Mouse (Mus musculus) A20 (cell line): Measurements from ENCODE around the gene Ppp1r12c.
"Not testable (repeated sequence)": the region's sequence is repeated elsewhere in the genome, so short reads cannot be mapped to it uniquely, and the experiment has no call there.

Experiments used
- DNase-seq: peaks from one replicate; pipeline ENCODE4 v3.0.0-alpha.2; 2011; ENCODE audit warnings: low read depth, low spot score

Ppp1r12c gene

DNA sequence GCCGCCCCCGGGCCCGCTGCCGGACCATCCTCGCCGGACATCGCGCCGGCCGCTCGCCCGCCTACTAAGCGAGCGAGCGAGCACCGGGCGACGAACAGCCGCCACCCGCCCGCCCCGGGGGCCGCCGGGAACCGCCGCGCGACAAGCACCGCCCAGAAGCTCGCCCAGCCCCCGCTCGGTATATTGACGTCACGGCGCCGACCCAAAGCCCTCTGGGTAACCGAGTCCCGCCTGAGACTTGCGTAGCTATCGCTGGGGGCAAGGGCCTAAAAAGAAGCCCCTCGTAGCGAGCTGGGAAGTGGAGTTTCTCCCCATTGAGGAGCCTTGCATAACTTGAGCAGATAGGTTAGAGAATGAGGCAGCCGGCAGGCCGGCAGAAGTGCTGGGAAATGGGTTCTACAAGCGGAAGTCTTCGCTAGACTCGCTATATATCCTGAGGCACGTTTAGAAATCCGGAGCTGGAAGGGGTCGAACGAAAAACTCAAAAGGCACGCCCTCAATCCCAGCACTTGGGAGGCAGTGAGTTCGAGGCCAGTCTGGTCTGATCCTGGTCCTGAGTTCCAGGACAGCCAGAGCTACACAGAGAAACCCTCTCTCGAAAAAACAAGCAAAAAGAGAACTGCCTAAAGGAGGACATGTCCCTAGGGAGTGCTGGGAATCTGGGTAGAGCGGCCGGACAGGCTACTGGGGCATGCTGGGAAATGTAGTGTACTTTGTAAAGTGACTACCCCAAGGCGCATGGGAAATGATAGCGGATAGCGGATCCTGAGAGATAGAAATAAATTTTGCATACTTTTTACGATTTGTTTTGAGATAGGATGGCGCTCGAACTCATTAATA is at the start of gene Ppp1r12c:
Gene Ppp1r12c, minus strand, starts transcription at position 123 of the 840 bp plus-strand sequence.
- peak; percentile 96 for DNase-seq

DNA sequence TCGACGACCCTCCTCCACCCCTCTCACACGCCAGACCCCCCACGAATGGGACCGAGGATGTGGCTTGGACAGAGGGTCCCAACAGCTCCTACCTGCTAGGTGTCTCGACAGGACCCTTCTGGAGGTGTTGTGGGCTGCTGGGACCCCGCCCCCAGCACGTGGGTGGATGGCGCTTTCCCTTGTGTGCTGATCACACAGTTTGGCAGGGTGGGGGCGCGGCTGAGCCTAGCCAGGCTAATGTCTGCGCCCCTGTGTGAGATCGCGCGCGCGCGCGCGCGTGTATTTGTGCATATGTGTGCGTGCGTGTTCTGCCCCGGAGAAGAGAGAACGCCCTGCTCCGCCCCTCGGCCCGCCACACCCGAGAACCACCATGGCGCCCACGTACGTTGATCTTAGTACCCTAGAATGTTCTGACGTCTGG is 45.8 kb upstream of the Ppp1r12c start, which contains the start of gene Syt5:
Gene Syt5, minus strand, starts transcription at position 321 of the 421 bp plus-strand sequence.
- no peak for DNase-seq

DNA sequence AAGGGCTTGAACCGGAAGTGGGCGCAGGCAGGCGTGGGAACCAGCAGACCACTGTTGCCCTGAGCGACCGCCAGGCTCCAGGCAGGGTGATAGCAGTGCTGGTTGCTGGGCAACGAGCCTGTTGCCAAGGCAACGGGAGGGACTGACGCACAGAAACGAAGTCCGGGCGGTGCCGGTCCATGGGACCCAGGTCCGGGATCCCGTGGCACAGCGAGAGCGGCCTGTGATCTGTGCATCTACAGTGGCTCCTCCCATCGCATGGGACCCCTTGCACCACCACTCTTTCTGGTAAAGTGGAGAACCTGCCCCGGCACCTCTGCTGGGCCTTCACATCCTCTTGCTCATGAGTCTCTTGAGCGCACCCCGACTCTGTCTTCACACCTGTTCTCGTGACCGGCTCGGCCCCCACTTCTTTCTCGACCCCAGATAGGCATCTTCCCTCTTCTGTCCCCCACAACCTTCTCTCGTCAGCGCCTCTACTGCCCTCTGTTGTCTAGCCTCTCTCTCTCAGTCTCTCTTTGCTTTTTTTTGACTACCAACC is 45.2 kb upstream of the Ppp1r12c start:
- no peak for DNase-seq

DNA sequence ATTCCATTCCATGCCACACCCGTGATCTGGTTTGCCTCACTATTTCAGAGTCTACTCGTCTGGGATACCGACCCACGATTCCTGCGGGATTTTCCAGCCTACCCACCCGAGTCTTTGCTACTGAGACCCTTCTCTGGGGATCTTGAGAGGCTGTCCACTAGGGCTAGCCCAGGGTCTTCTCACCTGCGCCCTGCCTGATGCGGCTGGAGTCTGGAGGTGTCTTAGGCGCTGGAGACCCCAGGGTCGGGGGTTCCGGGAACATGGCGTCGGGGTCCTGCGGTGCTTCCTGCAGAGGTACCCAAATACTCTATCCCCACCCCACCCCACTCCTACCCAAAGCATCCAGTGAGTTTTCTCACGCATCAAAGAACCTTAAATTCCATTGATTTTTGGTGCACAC is 44.6 kb upstream of the Ppp1r12c start:
- DNase-seq = no peak

DNA sequence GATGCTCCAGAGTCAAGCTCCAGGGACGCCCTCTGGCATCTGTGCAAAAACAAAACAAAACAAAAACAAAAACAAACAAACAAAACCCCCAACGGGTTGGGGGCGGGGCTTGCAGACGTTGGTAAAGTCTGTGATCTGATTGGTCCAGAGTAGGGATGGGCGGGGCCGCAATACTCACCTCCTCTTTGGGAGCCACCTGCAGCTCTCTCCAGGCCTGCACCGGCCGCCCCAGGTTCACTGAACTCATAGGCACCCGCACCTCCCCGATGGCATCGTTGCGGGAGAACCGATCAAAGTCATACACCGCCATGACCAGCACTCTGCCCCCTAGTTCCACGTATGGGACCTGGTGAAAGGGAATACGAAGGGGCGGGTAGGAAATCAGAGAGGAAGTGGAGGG is 40.5 kb upstream of the Ppp1r12c start:
- peak; percentile 90 for DNase-seq

DNA sequence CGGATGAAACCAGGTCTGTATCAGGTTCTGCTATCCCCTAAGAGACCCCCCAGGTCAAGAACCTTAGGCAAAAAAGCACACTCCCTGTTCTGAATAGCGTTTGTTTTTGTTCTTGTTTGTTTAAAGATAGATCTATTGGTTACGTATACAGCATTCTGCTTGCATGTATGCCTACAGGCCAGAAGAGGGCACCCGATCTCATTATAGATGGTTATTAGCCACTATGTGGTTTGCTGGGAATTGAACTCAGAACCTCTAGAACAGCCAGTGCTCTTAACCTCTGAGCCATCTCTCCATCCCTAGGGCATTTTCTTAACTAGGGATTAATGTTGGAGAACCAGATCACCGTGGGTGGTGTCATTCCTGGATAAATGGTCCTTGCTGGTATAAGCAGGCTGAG is 39.9 kb upstream of the Ppp1r12c start:
- peak; percentile 77 for DNase-seq

DNA sequence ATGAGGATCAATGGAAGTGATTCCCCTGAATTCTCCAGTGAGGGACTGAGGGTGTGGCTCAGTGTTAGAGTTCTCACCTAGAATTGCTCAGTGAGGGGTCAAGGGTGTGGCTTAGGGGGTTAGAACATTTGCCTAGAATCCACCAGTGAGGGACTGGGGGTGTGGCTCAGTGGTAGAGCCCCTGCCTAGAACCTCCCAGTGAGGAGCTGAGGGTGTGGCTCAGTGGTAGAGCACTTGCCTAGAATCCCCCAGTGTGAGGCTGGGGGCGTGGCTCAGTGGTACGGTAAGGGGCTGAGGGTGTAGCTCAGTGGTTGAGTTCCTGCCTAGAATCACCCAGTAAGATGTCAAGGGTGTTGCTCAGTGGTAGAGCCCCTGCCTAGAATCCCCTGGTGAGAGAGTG is 37.5 kb upstream of the Ppp1r12c start:
- no peak for DNase-seq

DNA sequence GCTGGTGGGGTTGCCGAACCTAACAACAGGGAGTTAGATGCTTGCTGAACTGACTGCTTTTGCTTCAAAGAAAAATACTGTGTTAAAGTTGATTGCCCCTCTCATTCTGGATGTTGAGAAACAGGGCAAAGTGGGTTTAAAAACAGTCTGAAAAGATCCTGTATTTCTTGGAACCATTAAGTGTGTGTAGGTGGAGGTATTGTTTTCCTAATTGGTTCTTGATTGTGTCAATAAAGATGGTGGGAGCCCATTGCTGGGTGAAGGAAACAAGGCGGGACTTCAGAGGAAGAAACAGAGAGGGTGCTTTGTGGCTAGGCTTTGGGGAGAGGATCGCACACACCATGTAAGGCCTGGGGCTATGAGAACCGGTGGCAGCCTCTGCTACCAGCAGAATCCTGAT is 35.7 kb upstream of the Ppp1r12c start:
- DNase-seq = no peak

DNA sequence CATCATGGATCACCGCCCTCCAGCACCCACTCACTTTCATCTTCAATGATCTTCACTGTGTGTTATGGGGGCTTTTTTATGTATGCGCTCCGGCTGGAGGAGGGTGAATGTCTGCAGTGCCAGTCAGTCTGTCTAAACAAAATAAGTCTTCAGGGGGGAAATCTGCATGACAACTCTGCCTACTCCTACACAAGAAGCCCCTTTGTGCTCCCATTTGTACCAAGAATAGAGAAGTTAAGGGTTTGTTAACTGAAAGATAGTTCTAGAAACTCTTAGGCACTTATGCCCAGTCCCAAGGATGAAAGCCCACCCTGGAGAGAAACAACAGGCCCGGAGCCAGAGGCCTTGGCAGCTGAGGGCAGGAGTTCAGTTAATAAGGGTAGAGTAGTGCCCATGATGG is 34.9 kb upstream of the Ppp1r12c start:
- no peak for DNase-seq

DNA sequence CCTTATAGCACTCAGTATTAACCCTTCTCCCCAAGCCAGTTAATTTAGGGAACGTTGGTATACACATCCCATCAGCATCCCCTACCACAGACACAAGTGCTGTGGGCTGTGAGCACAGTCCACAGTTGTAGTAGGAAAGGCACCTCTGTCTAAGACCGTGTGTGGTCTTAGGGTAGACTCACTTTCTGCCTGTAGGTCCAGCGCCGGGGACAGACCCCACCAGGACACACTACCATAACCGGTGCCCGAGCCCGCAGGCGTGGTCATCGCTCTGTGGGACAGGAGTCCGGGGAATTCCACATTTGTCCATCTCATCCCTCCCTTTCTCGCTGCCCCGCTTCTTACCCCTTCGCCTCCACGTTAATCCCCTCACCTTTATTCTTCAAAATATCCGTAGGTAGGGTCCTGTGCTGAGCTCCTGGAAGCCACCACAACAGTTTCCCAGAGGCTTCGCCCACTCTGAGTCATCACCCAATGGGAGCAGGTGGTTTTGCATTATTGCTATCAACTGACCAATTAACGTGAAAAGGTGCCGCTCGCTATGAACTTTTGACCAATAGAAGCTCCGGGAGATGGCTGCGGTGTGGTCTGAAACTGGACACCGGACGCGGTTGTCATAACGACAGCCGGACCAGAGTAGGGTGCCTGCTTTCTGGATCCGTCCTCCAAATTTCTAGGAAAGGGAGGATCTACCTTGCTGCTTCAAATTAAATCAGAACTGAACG is 30.7 kb upstream of the Ppp1r12c start, which contains the start of gene Dnaaf3:
Gene Dnaaf3, minus strand, starts transcription at position 449 of the 725 bp plus-strand sequence.
- peak; percentile 75 for DNase-seq

DNA sequence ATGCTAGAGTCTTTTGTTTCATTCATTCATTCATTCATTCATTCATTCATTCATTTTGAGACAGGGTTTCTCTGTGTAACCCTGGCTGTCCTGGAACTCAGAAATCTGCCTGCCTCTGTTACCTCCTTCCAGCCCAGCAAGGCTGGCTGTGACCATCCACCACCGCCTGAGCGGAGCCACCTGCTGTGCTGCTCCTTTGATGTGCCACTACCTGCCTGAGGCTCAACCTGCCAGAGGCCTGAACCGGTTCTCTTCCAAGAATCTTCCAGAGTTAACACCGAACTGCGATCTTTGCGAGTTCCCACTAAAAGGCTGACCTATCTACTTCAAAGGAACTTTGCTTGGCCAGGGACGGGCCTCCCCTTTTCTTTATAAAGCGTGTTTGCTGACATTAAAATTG is 28.7 kb upstream of the Ppp1r12c start:
- DNase-seq = not testable (repeated sequence)

DNA sequence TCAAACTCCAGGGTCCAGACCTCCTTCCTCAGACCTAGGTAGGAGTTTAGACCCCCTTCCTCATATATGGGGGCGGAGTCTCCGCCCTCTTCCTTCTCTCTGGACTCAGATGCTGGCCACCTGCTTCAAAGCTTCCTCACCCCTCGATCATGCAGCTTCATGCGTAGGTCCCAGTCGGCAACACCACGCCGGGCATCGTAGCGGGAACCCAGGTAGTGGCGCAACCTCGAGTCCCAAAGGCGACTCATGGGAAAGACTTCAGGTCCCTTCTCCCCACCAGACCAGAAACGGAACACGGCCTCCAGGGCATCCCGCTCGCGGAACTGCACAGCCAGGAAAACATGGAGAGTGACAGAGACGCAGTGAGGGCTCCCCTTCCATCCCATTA is 25.8 kb upstream of the Ppp1r12c start:
- DNase-seq = no peak

DNA sequence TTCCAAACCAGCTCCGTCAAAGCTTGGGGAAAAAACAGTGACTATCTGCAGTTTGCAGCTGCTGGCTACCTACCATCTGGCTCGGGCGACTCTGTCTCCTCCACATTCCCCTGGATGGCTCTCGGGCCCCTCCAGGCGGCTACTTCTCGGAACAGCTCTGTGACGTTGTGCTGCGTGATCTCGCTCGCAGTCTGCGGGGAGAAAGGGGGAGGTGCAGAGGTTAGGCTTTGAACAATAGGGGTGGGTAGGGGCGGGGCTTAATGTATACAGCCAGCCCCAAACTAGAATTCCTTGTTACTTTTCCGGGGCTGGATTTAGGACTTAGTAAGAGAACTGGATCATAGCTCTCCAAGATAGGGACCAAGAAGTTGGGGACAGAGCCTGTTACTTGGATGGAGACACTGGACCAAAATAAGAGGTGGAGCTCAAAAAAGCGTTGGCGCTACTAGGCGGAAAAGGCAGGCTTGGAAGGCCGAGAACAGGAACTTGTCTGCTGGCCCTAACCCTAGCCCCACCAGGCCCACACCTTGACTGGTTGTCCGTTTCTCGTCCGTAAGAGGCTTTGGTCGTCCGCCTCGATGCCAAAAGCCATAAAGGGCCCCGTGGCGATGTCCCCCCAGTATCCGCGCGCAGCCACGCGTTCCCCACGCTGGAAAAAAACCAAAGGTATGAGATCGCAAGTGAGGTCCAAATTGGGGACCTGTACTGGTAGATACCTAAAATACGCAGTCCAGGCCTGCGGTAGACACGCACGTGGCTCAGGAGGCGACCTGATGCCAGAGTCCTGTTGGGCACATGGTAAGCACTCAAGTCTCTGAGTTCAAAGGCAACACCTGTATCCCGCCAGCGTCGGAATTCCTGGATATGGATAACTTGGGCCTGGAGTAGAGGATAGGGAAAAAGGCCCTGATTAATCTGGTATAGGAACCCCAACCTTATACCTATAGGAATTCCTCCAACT is 25.1 kb upstream of the Ppp1r12c start:
- peak; percentile 90 for DNase-seq

DNA sequence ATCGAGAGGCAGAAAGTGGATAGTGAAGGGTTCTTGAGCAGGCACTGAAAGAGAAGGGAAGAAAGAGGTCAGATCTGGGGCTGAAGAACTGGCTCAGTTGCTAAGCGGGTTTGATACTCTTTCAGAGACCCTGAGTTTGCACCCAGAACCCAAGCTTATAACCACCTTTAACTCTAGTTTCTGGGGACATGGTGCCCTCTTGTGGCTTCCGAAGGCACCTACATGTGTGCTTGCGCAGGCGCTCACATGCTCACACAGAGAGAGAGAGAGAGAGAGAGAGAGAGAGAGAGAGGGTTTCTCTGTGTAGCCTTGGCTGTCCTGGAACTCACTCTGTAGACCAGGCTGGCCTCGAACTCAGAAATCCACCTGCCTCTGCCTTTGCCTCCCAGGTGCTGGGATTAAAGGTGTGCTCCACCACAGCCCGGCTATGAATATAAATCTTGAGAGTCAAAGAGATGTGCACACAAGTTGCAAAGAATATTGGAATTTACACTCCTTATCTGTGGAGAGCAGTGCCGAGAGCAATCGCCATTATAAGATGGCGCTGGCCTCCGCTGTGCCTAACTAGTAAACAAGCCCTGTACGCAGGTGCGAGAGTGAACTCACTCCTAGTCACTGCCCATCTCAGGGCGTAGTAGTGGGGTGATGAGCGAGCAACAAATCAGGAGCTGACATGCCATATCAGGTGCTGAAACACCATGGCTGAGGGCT is 22.9 kb upstream of the Ppp1r12c start, which contains the start of gene Tnni3:
Gene Tnni3, minus strand, starts transcription at position 18 of the 711 bp plus-strand sequence.
- peak; percentile 73 for DNase-seq

DNA sequence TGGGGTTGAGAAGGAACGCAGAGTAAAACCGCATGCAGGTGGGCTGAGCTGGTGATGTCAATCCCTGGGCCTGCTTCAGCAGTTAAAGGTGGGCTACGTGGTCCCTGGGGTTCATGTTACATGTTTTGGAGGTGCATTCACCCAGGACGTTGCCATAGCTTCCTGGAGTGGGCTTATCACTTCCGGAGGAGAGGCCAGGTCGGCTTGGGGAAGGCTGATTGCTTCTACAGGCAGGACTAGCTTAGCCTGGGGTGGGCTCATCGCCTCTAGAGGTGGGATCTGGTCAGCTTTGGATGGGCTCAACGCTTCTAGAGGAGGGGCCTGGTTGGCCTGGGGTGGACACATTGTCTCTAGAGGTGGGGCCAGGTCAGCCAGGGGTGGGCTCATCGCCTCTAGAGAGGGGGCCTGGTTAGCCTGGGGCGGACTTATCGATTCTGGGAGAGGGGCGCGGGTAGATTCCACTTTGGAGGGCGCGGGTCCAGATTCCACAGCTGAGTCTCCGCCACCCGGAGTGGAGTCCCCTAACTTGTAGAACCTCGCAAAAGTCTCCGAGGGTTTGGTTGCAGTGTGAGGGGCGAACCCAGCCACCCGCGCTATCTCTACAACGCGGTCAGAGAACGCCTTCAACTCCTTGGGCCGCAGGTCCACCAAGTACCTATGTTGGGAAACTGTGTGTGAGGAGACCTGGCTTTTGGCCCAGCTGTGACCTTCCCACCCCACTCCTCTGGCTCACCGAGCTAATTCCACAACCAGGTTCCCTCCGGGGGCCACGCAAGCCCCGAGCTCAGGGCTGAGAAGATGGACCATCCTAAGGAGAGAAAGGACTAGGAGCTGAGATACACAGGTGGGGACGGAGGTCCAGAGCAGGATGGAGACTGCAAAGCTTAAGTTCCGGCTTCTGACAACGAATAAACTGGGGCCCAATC is 22.0 kb upstream of the Ppp1r12c start:
- DNase-seq = no peak

DNA sequence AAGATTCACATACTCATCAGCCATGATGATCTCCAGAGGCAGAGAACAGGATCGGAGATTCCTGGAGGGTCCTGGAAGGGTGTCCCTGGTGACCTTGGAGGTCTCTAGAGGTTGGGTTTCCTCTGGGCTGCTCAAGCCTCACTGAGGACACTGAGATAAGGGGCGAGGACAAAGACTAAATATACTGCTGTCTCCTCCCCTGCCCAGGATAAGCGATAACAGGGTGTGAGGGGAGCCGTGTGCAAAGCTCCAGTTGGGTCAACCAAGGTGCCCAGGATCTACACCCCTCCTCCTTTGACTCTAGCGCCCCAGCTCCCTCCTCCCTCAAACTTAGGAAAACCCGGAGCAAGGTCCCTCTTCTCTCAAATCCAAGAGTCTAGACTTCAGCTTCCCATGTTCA is 20.8 kb upstream of the Ppp1r12c start:
- DNase-seq = no peak

DNA sequence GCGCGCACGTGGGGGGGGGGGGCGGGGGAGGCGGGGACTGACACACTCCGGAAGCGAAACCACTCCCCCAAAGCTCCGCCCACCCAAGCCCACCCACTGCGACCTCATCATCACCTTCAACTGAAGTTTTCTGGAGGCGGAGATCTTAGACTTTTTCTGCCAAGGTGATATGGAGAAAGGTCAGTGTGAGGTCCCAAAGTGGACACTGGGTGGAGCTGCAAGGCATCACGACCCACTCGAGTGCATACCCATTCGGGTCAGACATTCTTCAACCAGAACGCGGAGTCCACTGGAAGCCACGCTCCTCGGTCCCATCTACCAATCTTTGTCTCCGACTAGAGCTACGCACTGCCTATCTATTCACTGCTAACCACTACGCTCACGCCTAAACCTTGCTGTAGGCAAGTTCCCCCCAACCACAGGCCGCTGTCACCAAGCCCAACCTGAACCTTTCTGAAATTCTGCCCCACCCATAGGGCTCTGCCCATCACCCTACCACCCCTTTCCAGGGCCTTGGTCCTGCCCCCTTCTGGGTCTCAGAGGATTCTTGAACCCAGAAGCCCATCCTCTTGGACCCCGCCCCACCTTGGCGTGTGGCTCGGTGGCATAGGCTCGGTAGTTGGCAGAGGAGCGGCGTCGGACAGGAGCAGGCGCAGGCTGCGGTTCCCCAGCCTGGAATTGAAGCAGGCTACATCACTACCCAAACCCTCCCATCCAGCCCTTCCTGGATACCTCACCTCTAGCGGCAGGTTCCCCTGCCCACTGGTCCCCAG is 19.9 kb upstream of the Ppp1r12c start:
- DNase-seq = no peak

DNA sequence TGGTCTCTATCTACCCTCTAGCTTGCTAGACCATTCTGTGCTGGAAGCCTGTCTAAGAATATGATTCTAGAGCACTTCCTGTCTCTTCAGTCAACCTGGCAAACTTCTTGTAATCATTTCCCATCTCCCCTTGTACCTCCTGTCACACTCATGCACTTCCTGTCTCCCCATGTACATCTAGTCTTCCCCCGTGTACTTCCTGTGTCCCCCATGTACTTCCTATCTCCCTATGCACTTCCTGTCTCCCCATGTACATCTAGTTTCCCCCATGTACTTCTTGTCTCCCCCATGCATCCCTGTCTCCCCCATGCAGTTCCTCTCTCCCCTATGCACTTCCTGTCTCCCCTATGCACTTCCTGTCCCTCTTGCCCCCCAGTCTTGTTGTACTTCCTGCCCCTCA is 17.0 kb upstream of the Ppp1r12c start:
- peak; percentile 17 for DNase-seq
